Mouse (Mus musculus) right cerebral cortex, adult 18-20 months (tissue): ENCODE measurements around the gene Lbp.
A peak's percentile ranks its signal among the peaks of the same experiment; 100 is the strongest.

ENCODE experiments used
- DNase-seq: peaks from one replicate; pipeline ENCODE4 v3.0.0; 2022; ENCODE audit warnings: mixed read lengths

Lbp gene

DNA sequence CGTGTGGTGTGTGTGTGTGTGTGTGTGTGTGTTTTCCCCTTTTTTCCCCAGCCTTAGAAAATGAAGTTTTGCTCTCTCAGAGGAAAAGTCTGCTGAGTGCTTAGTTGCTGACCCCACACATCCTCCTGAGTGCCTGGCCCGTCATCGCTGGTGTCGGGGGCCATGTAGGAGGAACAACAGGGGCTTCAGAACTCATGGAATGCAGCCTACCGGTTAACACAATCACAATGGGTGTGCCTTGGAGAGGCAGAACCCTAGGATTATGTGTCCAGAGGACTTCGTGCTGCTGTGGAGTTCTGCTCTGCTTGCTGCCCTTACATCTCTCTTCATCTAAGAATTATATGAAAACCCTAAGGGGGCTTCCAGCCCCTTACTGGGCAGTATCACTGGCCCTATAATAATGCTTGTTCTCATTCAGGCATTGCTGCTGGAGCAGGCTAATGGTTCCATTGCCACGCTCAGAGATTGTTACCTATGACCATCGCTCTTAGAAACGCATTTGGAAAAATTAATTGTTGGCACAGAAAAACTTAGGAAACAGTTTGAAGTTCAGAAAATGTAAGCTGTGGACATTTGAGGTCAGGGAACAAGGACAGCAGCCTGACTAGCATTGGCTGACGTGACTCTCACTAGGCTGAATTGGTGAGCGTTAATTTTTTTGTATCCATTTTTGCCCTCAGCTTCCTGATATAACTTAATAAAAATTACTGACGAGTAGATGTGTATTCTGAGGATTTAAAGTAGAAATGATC lies 59.0 kb downstream of the Lbp start:
- no peak for DNase-seq

DNA sequence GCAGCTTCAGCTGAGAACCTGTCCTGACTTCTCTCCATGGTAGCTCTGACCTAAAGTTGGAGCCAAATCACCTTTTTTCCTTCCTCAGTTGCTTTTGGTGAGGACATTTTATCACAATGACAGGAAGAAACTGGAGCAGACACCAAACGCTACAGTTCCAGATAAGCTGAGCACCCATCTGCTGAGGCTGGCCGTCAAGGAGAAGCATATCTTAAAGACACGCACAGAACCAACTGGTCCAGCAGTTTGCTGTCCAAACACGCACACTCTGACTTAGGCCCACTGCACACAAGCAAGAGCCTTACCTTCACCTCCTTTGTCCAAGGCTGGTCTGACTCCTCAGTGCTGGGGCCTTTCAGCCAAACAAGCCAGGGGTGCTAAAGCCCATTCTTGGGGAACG lies 61.4 kb downstream of the Lbp start:
- DNase-seq = no peak

DNA sequence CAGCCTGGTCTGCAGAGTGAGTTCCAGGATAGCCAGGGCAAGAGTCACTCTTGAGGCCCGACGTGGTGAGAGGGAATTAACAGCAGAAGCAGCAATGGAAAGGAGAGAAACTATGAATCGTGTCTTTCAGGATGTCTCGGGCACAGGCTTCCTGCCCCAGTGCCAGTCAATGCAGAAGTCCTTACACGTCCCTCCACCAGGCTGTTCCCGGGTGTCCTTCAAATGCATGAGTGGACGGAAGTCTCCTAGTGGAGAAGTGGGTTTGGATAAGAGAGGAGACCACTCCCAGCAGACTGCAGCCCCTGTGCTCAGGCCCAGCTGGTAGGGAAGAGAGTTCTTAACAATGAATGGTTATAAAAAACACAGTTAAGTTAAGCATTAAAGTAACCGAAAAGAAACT lies 62.0 kb downstream of the Lbp start:
- no peak for DNase-seq

DNA sequence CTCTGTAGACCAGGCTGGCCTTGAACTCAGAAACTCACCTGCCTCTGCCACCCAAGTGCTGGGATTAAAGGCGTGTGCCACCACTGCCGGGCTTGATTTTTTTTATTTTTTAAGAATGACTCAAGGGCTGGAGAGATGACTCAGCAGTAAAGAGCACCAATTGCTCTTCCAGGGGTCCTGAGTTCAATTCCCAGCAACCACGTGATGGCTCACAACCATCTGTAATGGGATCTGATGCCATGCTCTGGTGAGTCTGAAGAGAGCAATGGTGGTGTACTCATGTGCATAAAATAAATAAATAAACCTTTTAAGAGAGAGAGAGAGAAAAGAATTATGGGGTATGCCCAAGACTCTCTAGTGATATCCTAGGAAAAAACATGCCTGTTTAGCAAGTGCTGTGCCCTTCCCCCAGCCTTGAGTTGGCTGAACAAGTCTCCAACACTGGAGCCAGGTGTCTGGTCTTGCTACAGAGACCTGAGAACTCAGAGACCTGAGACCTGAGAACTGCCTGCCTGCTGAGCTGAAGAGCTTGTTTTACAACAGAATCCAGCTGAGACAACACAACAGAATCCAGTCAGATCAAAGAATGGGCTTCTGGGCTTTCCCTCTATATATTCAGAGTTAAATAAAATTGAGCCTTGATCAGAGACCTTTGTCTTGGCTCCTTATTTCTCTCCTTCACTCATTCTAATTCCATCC lies 63.3 kb downstream of the Lbp start:
- no peak for DNase-seq

DNA sequence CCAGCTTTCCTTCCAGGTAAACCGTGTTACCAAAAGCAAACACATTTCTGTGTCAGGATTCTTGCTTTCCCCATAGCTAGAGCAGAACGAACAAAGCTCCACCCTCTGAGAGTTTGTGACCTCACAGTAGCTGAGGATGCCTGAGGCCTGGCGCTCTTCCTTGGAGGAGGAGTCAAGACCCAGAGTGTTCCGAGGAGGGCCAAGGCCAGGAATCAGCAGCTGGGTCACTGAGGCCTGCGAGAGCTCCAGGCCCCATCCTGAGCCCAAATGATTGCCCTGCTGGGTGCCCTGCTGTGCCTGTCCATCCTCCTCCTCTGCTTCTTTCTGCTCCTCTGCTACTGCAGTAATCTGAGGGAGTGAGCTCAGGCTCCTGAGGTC lies 63.9 kb downstream of the Lbp start:
- no peak for DNase-seq

DNA sequence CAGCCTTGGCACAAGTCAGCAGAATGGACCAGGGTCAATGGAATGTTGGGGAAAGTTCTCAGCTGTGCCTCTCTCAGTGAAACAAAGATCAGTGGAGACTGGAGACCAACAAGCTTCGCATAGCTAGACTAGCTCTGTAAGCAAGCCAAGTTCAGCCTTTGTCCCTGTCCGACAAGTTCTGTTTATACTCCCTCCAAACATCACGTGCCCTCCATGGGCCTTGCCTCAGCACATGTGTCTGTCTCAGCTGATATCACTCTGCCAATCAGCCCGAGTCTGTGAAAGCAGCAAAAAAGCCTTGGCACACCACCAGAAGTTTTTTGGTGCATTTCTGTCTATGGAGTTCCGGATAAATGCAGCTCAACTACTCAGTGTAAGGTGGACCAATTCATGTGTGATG lies 66.8 kb downstream of the Lbp start:
- no peak for DNase-seq

DNA sequence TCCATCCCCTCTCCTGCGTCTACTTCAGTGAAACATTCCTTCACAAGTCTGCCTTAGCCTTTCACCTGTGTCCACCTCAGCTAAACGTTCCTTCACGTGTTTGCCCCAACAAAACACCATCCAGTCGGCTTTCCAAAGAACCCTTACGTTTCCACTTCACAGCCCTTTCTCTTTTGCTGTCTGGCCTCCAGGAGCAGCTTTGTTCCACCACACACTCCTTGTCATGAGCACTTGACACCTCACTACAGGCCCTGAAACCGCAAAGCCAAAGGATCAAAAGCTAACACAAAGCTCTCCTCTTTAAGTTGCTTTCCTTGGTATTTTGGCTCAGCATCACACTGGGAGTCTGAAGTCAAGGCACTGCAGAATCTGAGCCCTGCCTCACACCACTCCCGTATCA lies 67.2 kb downstream of the Lbp start:
- no peak for DNase-seq

DNA sequence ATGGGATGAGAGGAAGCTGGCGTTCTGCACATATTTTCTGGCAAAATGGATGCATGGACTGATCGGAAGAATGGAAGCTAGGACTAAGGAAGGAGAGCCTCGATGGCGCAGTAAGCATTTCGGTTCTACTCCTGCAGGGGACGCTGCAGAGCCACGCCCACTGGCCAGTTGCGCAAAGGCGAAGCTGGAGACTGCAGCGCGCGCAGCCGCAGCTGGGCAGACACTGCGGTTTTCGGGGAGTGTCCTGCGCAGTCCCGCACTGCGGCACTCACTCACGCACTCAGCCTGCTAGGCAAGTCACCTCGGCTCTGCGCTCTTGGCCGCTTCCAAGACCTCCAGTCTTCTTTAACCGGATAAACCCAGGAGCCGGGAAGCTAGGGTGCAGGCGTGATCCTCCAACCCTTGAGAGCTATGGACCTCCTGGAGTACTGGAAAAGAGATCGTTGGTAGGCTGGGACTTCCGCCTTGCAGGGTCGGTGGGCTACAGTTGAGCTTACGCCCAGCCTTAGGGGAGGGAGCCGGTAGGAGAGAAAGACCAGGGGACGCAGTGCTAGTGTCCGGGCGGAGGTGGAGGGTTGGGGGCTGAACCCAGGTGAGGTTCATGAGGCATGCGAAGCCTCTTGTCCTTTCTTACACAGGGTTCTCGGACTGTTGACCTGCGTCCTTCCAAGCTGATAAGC lies 69.3 kb downstream of the Lbp start, which contains the start of gene Snhg11:
Gene Snhg11 (plus strand): TSS at position 196 of the 680 bp plus-strand sequence.
- peak; percentile 94 for DNase-seq

DNA sequence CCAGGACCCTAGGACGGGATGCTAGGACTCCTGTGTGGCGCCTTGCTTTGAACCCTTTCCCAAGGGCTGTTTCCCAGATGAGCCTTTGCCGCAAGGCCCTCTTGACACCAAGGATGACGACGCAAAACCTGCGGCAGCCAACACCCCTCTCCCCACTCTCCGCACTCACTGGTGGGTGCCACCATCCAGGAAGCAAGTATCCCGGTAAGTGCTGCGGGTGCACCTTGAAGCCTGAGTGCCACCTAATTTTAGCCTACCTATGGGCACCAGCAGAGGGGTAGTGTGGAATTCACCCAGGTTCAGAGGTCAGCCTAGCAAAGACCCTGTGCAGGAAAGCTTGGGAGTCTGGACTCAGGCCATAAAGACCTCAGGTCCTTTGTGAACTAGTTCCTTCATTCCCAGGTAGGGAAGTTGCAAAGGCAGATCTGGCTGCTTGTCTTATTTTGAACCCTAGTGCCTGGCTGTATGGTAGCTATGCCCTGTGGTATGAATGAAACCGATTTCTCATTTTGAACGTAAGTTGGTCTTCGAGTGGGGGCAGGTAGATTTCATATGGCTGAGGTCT lies 69.9 kb downstream of the Lbp start:
- DNase-seq = peak; percentile 39

DNA sequence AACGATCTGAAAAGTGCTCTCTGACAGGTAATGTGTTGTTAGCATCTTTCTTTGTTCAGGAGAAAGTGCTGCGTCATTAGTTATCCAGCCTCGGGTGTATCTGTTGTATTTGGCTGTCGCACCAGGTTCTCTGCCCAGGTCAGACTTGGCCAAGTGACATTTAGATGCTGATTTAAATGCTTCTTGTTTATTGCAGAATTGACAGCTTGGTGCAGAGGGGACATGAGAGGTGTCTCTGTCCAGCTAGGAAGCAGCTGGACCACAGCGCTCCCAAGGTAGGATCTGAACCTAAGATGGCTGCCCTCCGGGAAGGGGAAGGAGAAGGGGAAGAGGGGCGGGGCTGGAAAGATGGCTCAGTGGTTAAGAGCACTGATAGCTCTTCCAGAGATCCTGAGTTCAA lies 70.5 kb downstream of the Lbp start:
- peak; percentile 68 for DNase-seq

DNA sequence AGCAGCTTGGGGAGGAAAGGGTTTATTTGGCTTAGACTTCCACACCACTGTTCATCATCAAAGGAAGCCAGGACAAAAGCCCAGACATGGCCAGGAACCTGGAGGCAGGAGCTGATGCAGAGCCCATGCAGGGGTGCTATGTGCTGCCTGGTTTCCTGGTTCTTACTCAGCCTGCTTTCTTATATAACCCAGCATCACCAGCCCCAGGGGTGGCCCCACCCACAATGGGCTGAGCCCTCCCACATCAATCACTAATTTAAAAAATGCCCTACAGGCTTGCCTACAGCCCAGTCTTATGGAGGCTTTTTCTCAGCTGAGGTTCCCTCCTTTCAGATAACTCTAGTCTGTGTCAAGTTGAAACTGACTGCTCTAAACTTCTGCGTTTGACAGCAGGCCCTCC lies 71.5 kb downstream of the Lbp start:
- DNase-seq = peak; percentile 52

DNA sequence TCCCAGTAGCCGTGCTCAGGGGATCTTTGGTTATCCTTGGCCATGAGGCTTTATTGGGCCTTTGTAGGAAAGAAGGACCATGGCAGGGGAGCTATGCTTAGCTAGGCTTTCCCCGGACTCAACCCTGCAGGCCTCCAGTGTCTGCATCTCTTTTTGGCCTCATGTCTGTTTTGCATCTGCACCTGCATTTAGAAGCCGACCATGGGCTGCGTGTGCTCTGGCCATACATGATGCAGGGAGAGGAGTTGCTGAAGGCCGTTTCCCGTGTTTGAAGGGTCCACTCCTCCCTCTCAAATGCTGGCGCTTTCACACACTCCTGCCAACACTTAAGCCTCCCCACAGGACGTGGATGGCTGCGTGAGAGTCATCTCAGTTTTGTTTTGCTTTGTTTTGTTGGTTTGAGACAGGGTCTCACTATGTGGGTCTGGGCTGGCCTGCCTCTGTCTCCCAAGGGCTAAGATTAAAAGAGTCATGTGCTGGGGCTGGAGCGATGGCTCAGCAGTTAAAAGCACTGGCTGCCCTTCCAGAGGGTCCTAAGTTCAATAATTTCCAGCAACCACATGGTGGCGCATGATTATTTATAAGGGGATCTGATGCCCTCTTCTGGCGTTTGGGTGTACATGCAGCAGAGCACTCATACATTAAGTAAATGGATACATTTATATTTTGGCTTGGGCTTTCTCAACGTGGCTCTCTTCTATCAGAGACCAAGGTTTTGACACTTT lies 73.2 kb downstream of the Lbp start:
- peak; percentile 68 for DNase-seq
